Mouse (Mus musculus) neural tube, embryonic 14.5 days (tissue): ENCODE measurements around the gene Gm29609. TPM values are rescaled to one million over a fixed set of nuclear protein-coding genes. Genes with fewer than 3 reads are reported as not detected.

Experiments used
- ATAC-seq: fragments of 200-750 bp; cut with Nextera tagmentation; 2 replicates; pipeline ENCODE4 v1.8.0; 2017; ENCODE audit warnings: low read depth, mild to moderate bottlenecking, moderate TSS enrichment, moderate library complexity
- H3K27ac ChIP-seq: fragments of 300-500 bp; sonication (generic); 2 replicates; pipeline ENCODE4 v1.5.1; 2014; ENCODE audit warnings: low read depth, mild to moderate bottlenecking, control low read depth, low read length, moderate library complexity, mixed read lengths
- H3K27me3 ChIP-seq: fragments of 300-500 bp; sonication (generic); 2 replicates; pipeline ENCODE4 v1.6.1; 2014; ENCODE audit warnings: low read length; ENCODE audit not compliant: control insufficient read depth, insufficient read depth
- H3K36me3 ChIP-seq: fragments of 300-500 bp; sonication (generic); 2 replicates; pipeline ENCODE4 v1.6.1; 2014; ENCODE audit warnings: low read length, mixed read lengths; ENCODE audit not compliant: control insufficient read depth, insufficient read depth
- H3K4me1 ChIP-seq: fragments of 300-500 bp; sonication (generic); 2 replicates; pipeline ENCODE4 v1.6.1; 2014; ENCODE audit warnings: low read length; ENCODE audit not compliant: control insufficient read depth, insufficient read depth
- H3K4me2 ChIP-seq: fragments of 300-500 bp; sonication (generic); 2 replicates; pipeline ENCODE4 v1.6.1; 2014; ENCODE audit warnings: mild to moderate bottlenecking, low read depth, low read length, control low read depth
- H3K4me3 ChIP-seq: fragments of 300-500 bp; sonication (generic); 2 replicates; pipeline ENCODE4 v1.5.1; 2014; ENCODE audit warnings: low read depth, low read length, control low read depth, mixed read lengths
- H3K9ac ChIP-seq: fragments of 300-500 bp; sonication (generic); replicated peaks from 2 replicates; pipeline ENCODE4 v1.6.1; 2014; ENCODE audit warnings: low read depth, mild to moderate bottlenecking, control low read depth, low read length, mixed read lengths
- H3K9me3 ChIP-seq: fragments of 300-500 bp; sonication (generic); 2 replicates; pipeline ENCODE4 v1.6.1; 2016; ENCODE audit warnings: low read length; ENCODE audit not compliant: control insufficient read depth
- WGBS: fragments of 180-500 bp; shearing (Covaris S2); extraction: QIAGEN DNeasy Blood & Tissue Kit; methylation state at CpG from one replicate; pipeline ENCODE4 v1.1.7; 2014; 5-methylcytosine and 5-hydroxymethylcytosine counted together
- polyA plus RNA-seq: library from polyadenylated mRNA; unstranded; fragments of >200 nt; fragmentation: Nextera tagmentation; extraction: Ambion mirVana; gene quantifications from 2 replicates; pipeline ENCODE4 v1.2.1, GENCODE M21; 2014

The Gm29609 gene
- 2.3 and 2.5 TPM in 2 replicates for polyA plus RNA-seq

- Histone ChIP-seq H3K36me3 (no peaks in the 10 kb centered on the region), H3K4me2 (peak within 1 kb of the TSS; percentile 93), H3K27me3 (no peaks in the 10 kb centered on the region), H3K9ac (peak within 1 kb of the TSS; percentile 59), H3K4me3 (peak within 1 kb of the TSS; percentile 84), H3K9me3 (no peaks in the 10 kb centered on the region), H3K4me1 (peaks cover 6% of the 10 kb centered on the region), H3K27ac (peak within 1 kb of the TSS; percentile 91)
- peak; percentile 98 for ATAC-seq
- under 1% methylated on average over 59 of the region's 59 CpGs for WGBS
These were observed at the start of gene Gm29609, which contains the start of gene Gtf3c2 for GRCm38 (mm10) chr5:31179766-31180630. Gm29609 (minus strand) TSS chr5:31179911. Gtf3c2 (minus strand) TSS chr5:31180144.

GRCm38 (mm10) chr5:31226641-31227040 is 46.9 kb upstream of the Gm29609 start:
- H3K27me3 ChIP-seq = no peaks in the 10 kb centered on the region
- WGBS = 86% methylated on average over 1 of the region's 1 CpGs

GRCm38 (mm10) chr5:31222696-31223095 is 43.0 kb upstream of the Gm29609 start:
- Histone ChIP-seq H3K9me3 (no peaks in the 10 kb centered on the region), H3K4me2 (no peak overlapping the region), H3K27ac (no peak overlapping the region), H3K27me3 (no peaks in the 10 kb centered on the region), H3K36me3 (no peaks in the 10 kb centered on the region), H3K4me1 (peaks cover 7% of the 10 kb centered on the region; the same call in 1 of the 2 replicates), H3K9ac (no peak overlapping the region), H3K4me3 (no peak overlapping the region)
- WGBS = 95% methylated on average over 9 of the region's 9 CpGs
- no peak for ATAC-seq

More at GRCm38 (mm10) chr5:31226641-31227040, 46.9 kb upstream of the Gm29609 start:
- H3K9ac ChIP-seq = no peak overlapping the region
- H3K27ac ChIP-seq = no peak overlapping the region
- H3K4me1 ChIP-seq = no peaks in the 10 kb centered on the region
- no peak for ATAC-seq
- H3K9me3 ChIP-seq = no peaks in the 10 kb centered on the region
- no peak overlapping the region for H3K4me3 ChIP-seq
- no peaks in the 10 kb centered on the region for H3K36me3 ChIP-seq
- no peak overlapping the region for H3K4me2 ChIP-seq

GRCm38 (mm10) chr5:31221304-31221945 is 41.7 kb upstream of the Gm29609 start:
- peak; percentile 45 for ATAC-seq
- peaks cover 7% of the 10 kb centered on the region; the same call in 1 of the 2 replicates for H3K4me1 ChIP-seq
- H3K27me3 ChIP-seq = no peaks in the 10 kb centered on the region
- no peaks in the 10 kb centered on the region for H3K9me3 ChIP-seq
- peak overlapping the region; percentile 42 for H3K4me2 ChIP-seq
- peak overlapping the region; percentile 85 for H3K4me3 ChIP-seq
- WGBS = 10% methylated on average over 11 of the region's 11 CpGs
- H3K27ac ChIP-seq = peak overlapping the region; percentile 75
- no peaks in the 10 kb centered on the region for H3K36me3 ChIP-seq
- peak overlapping the region; percentile 88 for H3K9ac ChIP-seq

GRCm38 (mm10) chr5:31220448-31221303 is 41.0 kb upstream of the Gm29609 start, which contains the start of gene Ppm1g:
Ppm1g (minus strand) TSS chr5:31220687.
- Histone ChIP-seq H3K4me3 (peak within 1 kb of the TSS; percentile 85), H3K36me3 (no peaks in the 10 kb centered on the region), H3K9me3 (no peaks in the 10 kb centered on the region), H3K27me3 (no peaks in the 10 kb centered on the region), H3K27ac (peak within 1 kb of the TSS; percentile 92), H3K4me2 (peak within 1 kb of the TSS; percentile 42), H3K9ac (peak within 1 kb of the TSS; percentile 88), H3K4me1 (peaks cover 7% of the 10 kb centered on the region; the same call in 1 of the 2 replicates)
- peak; percentile 94 for ATAC-seq
- under 1% methylated on average over 62 of the region's 70 CpGs for WGBS

GRCm38 (mm10) chr5:31219911-31220447 is 40.3 kb upstream of the Gm29609 start:
- under 1% methylated on average over 40 of the region's 40 CpGs for WGBS
- H3K4me1 ChIP-seq = peaks cover 7% of the 10 kb centered on the region; the same call in 1 of the 2 replicates
- peak overlapping the region; percentile 42 for H3K4me2 ChIP-seq
- H3K9ac ChIP-seq = peak overlapping the region; percentile 88
- ATAC-seq = peak; percentile 73
- no peaks in the 10 kb centered on the region for H3K36me3 ChIP-seq
- H3K27ac ChIP-seq = peak overlapping the region; percentile 92
- peak overlapping the region; percentile 85 for H3K4me3 ChIP-seq
- no peaks in the 10 kb centered on the region for H3K9me3 ChIP-seq
- no peaks in the 10 kb centered on the region for H3K27me3 ChIP-seq

- ATAC-seq = no peak
- 0 out of 2 replicates have a peak overlapping the region, but pooled peaks have one; percentile 92 for H3K27ac ChIP-seq
- no peaks in the 10 kb centered on the region for H3K9me3 ChIP-seq
- peak overlapping the region; percentile 42 for H3K4me2 ChIP-seq
- H3K27me3 ChIP-seq = no peaks in the 10 kb centered on the region
- H3K4me3 ChIP-seq = peak overlapping the region; percentile 85
- H3K36me3 ChIP-seq = no peaks in the 10 kb centered on the region
- H3K4me1 ChIP-seq = peaks cover 7% of the 10 kb centered on the region; the same call in 1 of the 2 replicates
- peak overlapping the region; percentile 88 for H3K9ac ChIP-seq
- whole genome bisulfite sequencing = 2% methylated on average over 11 of the region's 11 CpGs
These were observed 39.8 kb upstream of the Gm29609 start for GRCm38 (mm10) chr5:31219474-31219873.

GRCm38 (mm10) chr5:31219070-31219469 is 39.4 kb upstream of the Gm29609 start:
- 5% methylated on average over 2 of the region's 2 CpGs for WGBS
- H3K4me2 ChIP-seq = peak overlapping the region; percentile 42
- peak overlapping the region; percentile 85 for H3K4me3 ChIP-seq
- H3K27ac ChIP-seq = no peak overlapping the region
- no peak for ATAC-seq
- no peaks in the 10 kb centered on the region for H3K9me3 ChIP-seq
- peaks cover 7% of the 10 kb centered on the region; the same call in 1 of the 2 replicates for H3K4me1 ChIP-seq
- no peaks in the 10 kb centered on the region for H3K36me3 ChIP-seq
- no peak overlapping the region for H3K9ac ChIP-seq
- no peaks in the 10 kb centered on the region for H3K27me3 ChIP-seq
